Mouse (Mus musculus) CH12.LX (cell line): ENCODE data around the gene Tpx2.

Source experiments
- CTCF ChIP-seq, 2 experiments: IDR thresholded peaks in 1 of 2; conservative IDR thresholded peaks in 1 of 2; 2 replicates each; pipeline ENCODE4 v1.5.1; 2011 to 2012; ENCODE audit warnings: low read depth in 2 of 2, low read length in 2 of 2, improper control_type of control experiment in 1 of 2, inconsistent platforms in 1 of 2, mild to moderate bottlenecking in 1 of 2, moderate library complexity in 1 of 2
- E2F4 ChIP-seq: IDR thresholded peaks from 2 replicates; pipeline ENCODE4 v1.6.1; 2011; ENCODE audit warnings: low read depth, low read length, improper control_type of control experiment; ENCODE audit not compliant: insufficient replicate concordance
- HCFC1 ChIP-seq: IDR thresholded peaks from 2 replicates; pipeline ENCODE4 v1.6.1; 2012; ENCODE audit warnings: low read depth, mild to moderate bottlenecking, inconsistent platforms, low read length, improper control_type of control experiment
- JUND ChIP-seq: conservative IDR thresholded peaks from 2 replicates; pipeline ENCODE4 v1.6.1; 2011; ENCODE audit warnings: low read depth, low read length, improper control_type of control experiment
- MAX ChIP-seq: IDR thresholded peaks from 2 replicates; pipeline ENCODE4 v1.6.1; 2011; ENCODE audit warnings: low read length, improper control_type of control experiment
- ZC3H11A ChIP-seq: IDR thresholded peaks from 2 replicates; pipeline ENCODE4 v1.6.1; 2012; ENCODE audit warnings: low read depth, mild to moderate bottlenecking, inconsistent platforms, low read length, improper control_type of control experiment

DNA sequence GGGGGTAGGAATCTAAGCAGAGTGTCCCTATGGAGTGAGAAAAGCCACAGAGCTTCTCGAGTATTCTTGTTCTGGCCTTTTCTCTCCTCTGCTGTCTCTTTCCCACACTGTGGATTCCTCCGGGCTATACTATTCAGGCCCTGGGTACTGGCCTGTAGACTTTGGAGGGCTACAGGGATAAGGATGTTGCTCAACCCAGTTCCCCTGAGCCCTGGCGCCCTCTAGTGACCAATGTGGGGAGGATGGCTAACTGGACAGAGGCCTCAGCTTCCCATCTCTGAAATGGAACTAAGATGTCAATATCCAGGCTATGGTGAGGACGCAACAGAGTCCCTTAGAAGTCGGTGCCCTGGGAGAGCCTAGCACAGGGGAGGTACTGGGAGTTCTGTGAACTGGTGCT lies 85.8 kb downstream of the Tpx2 start:
- peak; percentile 77 to 93 for TF ChIP-seq CTCF (conservative IDR thresholded peaks at IDR 0.05 in 1 of 2, IDR thresholded peaks at IDR 0.05 in 1 of 2; ENCODE audit: low read depth in 2 of 2, low read length in 2 of 2)
- TF ChIP-seq HCFC1 = no peak
- 0 out of 2 replicates have a peak, but pooled peaks have one; percentile 12 for TF ChIP-seq JUND
- TF ChIP-seq E2F4 = no peak
- TF ChIP-seq ZC3H11A = peak; percentile 40
- peak; percentile 31; the same call in 1 of the 2 replicates for TF ChIP-seq MAX
